ENCODE assay signal across 16 mouse cellular contexts in genomic region chr4:27787070-27787469, GRCm38 (mm10).
DNase-seq lines count a peak whose midpoint lies in the region; ATAC-seq and TF ChIP-seq lines count a peak whose summit lies in the region.
"Had no signal": no experiment of that assay in that cellular context is flagged by ENCODE, and none has a peak within 500 bp of the region (broad histone marks: within the 10 kb centered on the region; RNA-seq: fewer than 3 reads in every experiment).

No protein-coding gene starts in this region.

- no peak for TF ChIP-seq CTCF in brain, embryonic 14.5 days (IDR thresholded peaks at IDR 0.05; ENCODE audit: borderline replicate concordance, extremely low read depth, insufficient read depth, insufficient read length)

- H3K4me3 ChIP-seq in hindbrain, embryonic 13.5 days, result no peak overlapping the region
- no peak overlapping the region for H3K4me3 ChIP-seq in midbrain, embryonic 14.5 days (replicated peaks; ENCODE audit: low read depth, low read length)
- H3K4me3 ChIP-seq: erythroblast, embryonic 14.5 days; intestine, embryonic 15.5 days; kidney, embryonic 15.5 days; limb, embryonic 13.5 days had no signal

- ATAC-seq in hindbrain, embryonic 13.5 days (ENCODE audit: low FRiP score), result peak; percentile 90
- ATAC-seq in midbrain, embryonic 14.5 days (ENCODE audit: low FRiP score, low TSS enrichment), result peak; percentile 20; the same call in 1 of the 2 replicates
- ATAC-seq: forebrain, embryonic 16.5 days; intestine, embryonic 15.5 days had no signal

- H3K4me1 ChIP-seq in hindbrain, embryonic 13.5 days (replicated peaks), result peaks cover 7% of the 10 kb centered on the region; the same call in 1 of the 2 replicates
- no peaks in the 10 kb centered on the region for H3K4me1 ChIP-seq in midbrain, embryonic 14.5 days (ENCODE audit: control insufficient read depth, insufficient read depth, low read length)
- H3K4me1 ChIP-seq: intestine, embryonic 15.5 days; kidney, embryonic 15.5 days; limb, embryonic 13.5 days had no signal

- 11% methylated on average over 4 of the region's 4 CpGs for WGBS in hindbrain, embryonic 13.5 days
- 13% methylated on average over 4 of the region's 4 CpGs for WGBS in midbrain, embryonic 14.5 days

- 0 out of 2 replicates have a peak overlapping the region, but pooled peaks have one; percentile 9 for H3K4me2 ChIP-seq in hindbrain, embryonic 13.5 days
- H3K4me2 ChIP-seq in midbrain, embryonic 14.5 days (ENCODE audit: low read length), result no peak overlapping the region
- H3K4me2 ChIP-seq: intestine, embryonic 15.5 days; kidney, embryonic 15.5 days; limb, embryonic 13.5 days had no signal

- H3K27me3 ChIP-seq in hindbrain, embryonic 13.5 days, result peaks cover 50% of the 10 kb centered on the region
- peaks cover 17% of the 10 kb centered on the region for H3K27me3 ChIP-seq in midbrain, embryonic 14.5 days (ENCODE audit: control insufficient read depth, insufficient read depth, low read length)
- H3K27me3 ChIP-seq: intestine, embryonic 15.5 days; kidney, embryonic 15.5 days; limb, embryonic 13.5 days had no signal

- H3K36me3 ChIP-seq in hindbrain, embryonic 13.5 days, result no peaks in the 10 kb centered on the region
- no peaks in the 10 kb centered on the region for H3K36me3 ChIP-seq in midbrain, embryonic 14.5 days (ENCODE audit: control insufficient read depth, insufficient read depth, low read length)
- H3K36me3 ChIP-seq: intestine, embryonic 15.5 days; kidney, embryonic 15.5 days; limb, embryonic 13.5 days had no signal

- H3K27ac ChIP-seq in hindbrain, embryonic 13.5 days, result no peak overlapping the region
- H3K27ac ChIP-seq in midbrain, embryonic 14.5 days (replicated peaks; ENCODE audit: low read depth, low read length), result no peak overlapping the region
- H3K27ac ChIP-seq: intestine, embryonic 15.5 days; kidney, embryonic 15.5 days; limb, embryonic 13.5 days had no signal

- no peaks in the 10 kb centered on the region for H3K9me3 ChIP-seq in hindbrain, embryonic 13.5 days
- H3K9me3 ChIP-seq in midbrain, embryonic 14.5 days (ENCODE audit: control insufficient read depth, low read length), result no peaks in the 10 kb centered on the region
- H3K9me3 ChIP-seq: intestine, embryonic 15.5 days; kidney, embryonic 15.5 days; limb, embryonic 13.5 days had no signal

- H3K9ac ChIP-seq in hindbrain, embryonic 13.5 days, result no peak overlapping the region
- H3K9ac ChIP-seq in midbrain, embryonic 14.5 days (replicated peaks; ENCODE audit: low read length), result no peak overlapping the region
- H3K9ac ChIP-seq: intestine, embryonic 15.5 days; kidney, embryonic 15.5 days; limb, embryonic 13.5 days had no signal

- DNase-seq in brain, embryonic 14.5 days (ENCODE audit: low read depth), result peak; percentile 68
- DNase-seq in embryo, embryonic 11.5 days (ENCODE audit: low read depth, low spot score), result peak; percentile 37
- DNase-seq in midbrain, embryonic 14.5 days, result peak; percentile 74
- DNase-seq in natural killer cell, adult 2 months (ENCODE audit: low spot score in 2 of 2), result no peak
- no peak for DNase-seq in Muller cell, postnatal 12 days (ENCODE audit: inconsistent ontology term)
- DNase-seq in thymus, postnatal 14 days, result no peak
- DNase-seq: cerebellum, adult 11-12 months; gastrocnemius, postnatal 14 days; heart, postnatal 14 days; lung, postnatal 4 days had no signal

- no peak for TF ChIP-seq POLR2A in brain, embryonic 14.5 days (IDR thresholded peaks at IDR 0.05; ENCODE audit: borderline replicate concordance, extremely low read depth, insufficient read depth, insufficient read length, poor library complexity, severe bottlenecking)

Comparison
In these comparisons a context has a peak if more than half of its experiments do, and no peak if none do; other contexts are left out.
1. DNase-seq: peak in brain, embryonic 14.5 days (single experiment), embryo, embryonic 11.5 days (single experiment) and midbrain, embryonic 14.5 days (single experiment); none in natural killer cell, adult 2 months (0 of 2), Muller cell, postnatal 12 days (single experiment) and thymus, postnatal 14 days (single experiment).